Mouse (Mus musculus) lung, embryonic 14.5 days (tissue): ENCODE measurements around the gene Pgm2l1. TPM values are rescaled to one million over a fixed set of nuclear protein-coding genes. Genes with fewer than 3 reads are reported as not detected.

Experiments used
- ATAC-seq: fragments of 200-750 bp; cut with Nextera tagmentation; 2 replicates; pipeline ENCODE4 v1.8.0; 2017; ENCODE audit warnings: mild to moderate bottlenecking, moderate TSS enrichment, moderate library complexity; ENCODE audit not compliant: insufficient read depth
- DNase-seq: peaks from one replicate; pipeline ENCODE4 v3.0.0-alpha.2; 2015
- H3K27ac ChIP-seq: fragments of 300-500 bp; sonication (generic); 2 replicates; pipeline ENCODE4 v1.5.1; 2014; ENCODE audit warnings: low read depth, mild to moderate bottlenecking, moderate library complexity
- H3K27me3 ChIP-seq: fragments of 300-500 bp; sonication (generic); 2 replicates; pipeline ENCODE4 v1.6.1; 2014; ENCODE audit warnings: low read length, control low read depth; ENCODE audit not compliant: insufficient read depth
- H3K36me3 ChIP-seq: fragments of 300-500 bp; sonication (generic); 2 replicates; pipeline ENCODE4 v1.6.1; 2014; ENCODE audit warnings: control low read depth; ENCODE audit not compliant: insufficient read depth
- H3K4me1 ChIP-seq: fragments of 300-500 bp; sonication (generic); 2 replicates; pipeline ENCODE4 v1.6.1; 2014; ENCODE audit warnings: antibody characterized with exemption, control low read depth; ENCODE audit not compliant: insufficient read depth
- H3K4me2 ChIP-seq: fragments of 300-500 bp; sonication (generic); 2 replicates; pipeline ENCODE4 v1.6.1; 2014; ENCODE audit warnings: mild to moderate bottlenecking
- H3K4me3 ChIP-seq: fragments of 300-500 bp; sonication (generic); 2 replicates; pipeline ENCODE4 v1.5.1; 2014; ENCODE audit warnings: low read depth, low read length
- H3K9ac ChIP-seq: fragments of 300-500 bp; sonication (generic); 2 replicates; pipeline ENCODE4 v1.6.1; 2014
- H3K9me3 ChIP-seq: fragments of 300-500 bp; sonication (generic); 2 replicates; pipeline ENCODE4 v1.6.1; 2016; ENCODE audit warnings: low read depth, low read length, control low read depth
- CTCF ChIP-seq: IDR thresholded peaks from 2 replicates; pipeline ENCODE4 v1.5.1; 2016; ENCODE audit warnings: antibody characterized with exemption, low read depth
- WGBS: fragments of 180-500 bp; shearing (Covaris S2); extraction: QIAGEN DNeasy Blood & Tissue Kit; methylation state at CpG from one replicate; pipeline ENCODE4 v1.1.7; 2014; 5-methylcytosine and 5-hydroxymethylcytosine counted together
- polyA plus RNA-seq: library from polyadenylated mRNA; unstranded; fragments of >200 nt; fragmentation: Nextera tagmentation; extraction: Ambion mirVana; gene quantifications from 2 replicates; pipeline ENCODE4 v1.2.1, GENCODE M21; 2014

Pgm2l1 gene
- polyA plus RNA-seq, 1 experiment from 2014 or later = 2.6 TPM

GRCm38 (mm10) chr7:100204871-100205270 is 22.3 kb upstream of the Pgm2l1 start:
- TF ChIP-seq CTCF = no peak
- H3K9me3 ChIP-seq = no peaks in the 10 kb centered on the region
- DNase-seq = no peak
- no peak overlapping the region for H3K27ac ChIP-seq
- no peak overlapping the region for H3K9ac ChIP-seq
- no peak overlapping the region for H3K4me3 ChIP-seq
- WGBS = 72% methylated on average over 6 of the region's 6 CpGs
- no peaks in the 10 kb centered on the region for H3K36me3 ChIP-seq
- ATAC-seq = no peak
- H3K4me2 ChIP-seq = no peak overlapping the region
- H3K4me1 ChIP-seq = no peaks in the 10 kb centered on the region
- no peaks in the 10 kb centered on the region for H3K27me3 ChIP-seq

DNA sequence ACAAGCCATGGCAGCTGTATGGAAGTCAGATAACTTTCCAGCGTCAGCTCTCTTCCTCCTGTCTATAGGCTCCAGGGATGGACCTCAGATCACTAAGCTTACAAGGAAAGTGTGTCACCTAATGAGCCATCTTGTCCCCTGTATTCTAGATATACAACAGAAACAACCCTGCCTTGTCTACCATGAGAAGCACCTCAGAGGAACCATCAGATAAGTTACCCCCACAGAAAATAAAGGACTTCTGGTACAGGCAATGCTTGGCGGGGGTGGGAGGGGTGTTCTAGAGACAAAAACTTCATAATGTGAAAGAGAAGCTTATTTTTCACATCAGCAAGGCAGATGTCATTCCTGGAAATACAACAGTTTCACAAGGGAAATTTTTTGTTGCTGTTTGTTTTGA is 21.1 kb upstream of the Pgm2l1 start:
- no peak overlapping the region for H3K27ac ChIP-seq
- ATAC-seq (no peak), DNase-seq (no peak)
- TF ChIP-seq CTCF = no peak
- no peak overlapping the region for H3K4me2 ChIP-seq
- no peaks in the 10 kb centered on the region for H3K27me3 ChIP-seq
- H3K4me3 ChIP-seq = no peak overlapping the region
- 71% methylated on average over 2 of the region's 2 CpGs for WGBS
- no peaks in the 10 kb centered on the region for H3K36me3 ChIP-seq
- no peak overlapping the region for H3K9ac ChIP-seq
- H3K4me1 ChIP-seq = no peaks in the 10 kb centered on the region
- H3K9me3 ChIP-seq = no peaks in the 10 kb centered on the region

- Histone ChIP-seq H3K9me3 (no peaks in the 10 kb centered on the region), H3K9ac (no peak overlapping the region), H3K36me3 (no peaks in the 10 kb centered on the region), H3K27me3 (no peaks in the 10 kb centered on the region), H3K4me3 (no peak overlapping the region), H3K27ac (no peak overlapping the region), H3K4me1 (no peaks in the 10 kb centered on the region), H3K4me2 (no peak overlapping the region)
- no peak for DNase-seq
- no peak for ATAC-seq
- TF ChIP-seq CTCF = no peak
Observed at GRCm38 (mm10) chr7:100207886-100208285, 19.3 kb upstream of the Pgm2l1 start.

GRCm38 (mm10) chr7:100214310-100214709 is 12.9 kb upstream of the Pgm2l1 start:
- 51% methylated on average over 4 of the region's 4 CpGs for WGBS
- Histone ChIP-seq H3K27ac (no peak overlapping the region), H3K27me3 (no peaks in the 10 kb centered on the region), H3K4me1 (no peaks in the 10 kb centered on the region), H3K4me3 (no peak overlapping the region), H3K9me3 (no peaks in the 10 kb centered on the region), H3K9ac (no peak overlapping the region), H3K4me2 (no peak overlapping the region), H3K36me3 (no peaks in the 10 kb centered on the region)
- ATAC-seq = no peak
- no peak for DNase-seq
- TF ChIP-seq CTCF = no peak

DNA sequence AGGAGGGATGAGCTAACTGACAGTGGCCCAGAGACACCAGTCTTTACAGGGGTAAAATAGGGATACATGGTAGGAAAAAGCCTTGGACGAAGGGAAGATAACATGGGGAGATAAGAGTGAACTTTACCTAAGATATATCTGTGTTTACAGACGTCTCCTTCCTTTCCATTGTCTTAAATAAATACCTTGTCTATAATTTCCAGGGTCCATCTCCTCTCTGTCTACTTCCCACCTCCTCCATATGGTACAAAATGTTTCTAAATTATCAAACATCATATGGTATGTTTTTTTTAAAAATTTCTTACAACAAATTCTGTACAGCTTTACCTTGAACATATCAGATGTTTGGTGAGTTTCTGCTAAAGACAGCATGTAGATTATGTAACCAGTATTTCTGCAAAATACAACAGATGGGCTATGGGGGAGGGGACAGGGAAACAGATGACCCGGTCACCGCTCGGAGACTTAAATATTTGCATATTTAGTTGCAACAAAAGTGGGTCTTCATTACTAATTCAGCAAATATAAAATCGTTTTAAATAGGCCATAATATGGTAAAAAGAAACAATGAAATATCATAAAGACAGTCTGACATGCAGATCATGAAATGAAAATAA is 12.0 kb upstream of the Pgm2l1 start:
- no peak overlapping the region for H3K4me2 ChIP-seq
- no peak for ATAC-seq

DNA sequence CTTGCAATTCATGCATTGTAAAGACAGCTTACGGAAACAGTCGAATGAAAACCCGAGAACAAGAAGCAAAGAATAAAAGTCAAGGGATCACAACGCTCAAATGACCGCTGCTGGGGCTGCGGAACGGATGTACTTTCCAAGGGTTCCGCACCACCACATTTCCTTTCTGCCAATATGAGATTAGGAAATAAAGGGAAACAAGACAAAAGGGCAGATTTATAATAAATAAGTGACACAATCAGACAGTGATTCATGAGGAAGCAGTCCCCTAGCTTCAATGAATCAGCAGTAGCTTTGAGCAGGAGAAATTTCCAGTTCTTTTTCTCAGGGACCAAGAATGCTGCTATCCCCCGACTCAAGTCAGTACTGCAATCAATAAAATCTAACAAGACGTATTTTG is 11.2 kb upstream of the Pgm2l1 start:
- TF ChIP-seq CTCF = no peak
- Histone ChIP-seq H3K36me3 (no peaks in the 10 kb centered on the region), H3K4me1 (no peaks in the 10 kb centered on the region), H3K9ac (no peak overlapping the region), H3K27ac (no peak overlapping the region), H3K27me3 (no peaks in the 10 kb centered on the region), H3K4me3 (no peak overlapping the region), H3K9me3 (no peaks in the 10 kb centered on the region), H3K4me2 (no peak overlapping the region)
- DNase-seq = peak; percentile 29
- 58% methylated on average over 10 of the region's 10 CpGs for WGBS
- no peak for ATAC-seq

More for the DNA sequence above, 12.0 kb upstream of the Pgm2l1 start:
- WGBS = 51% methylated on average over 6 of the region's 6 CpGs
- H3K27me3 ChIP-seq = no peaks in the 10 kb centered on the region
- no peaks in the 10 kb centered on the region for H3K9me3 ChIP-seq
- no peak for DNase-seq
- H3K36me3 ChIP-seq = no peaks in the 10 kb centered on the region
- no peak overlapping the region for H3K4me3 ChIP-seq
- H3K27ac ChIP-seq = no peak overlapping the region
- TF ChIP-seq CTCF = no peak
- H3K9ac ChIP-seq = no peak overlapping the region
- H3K4me1 ChIP-seq = no peaks in the 10 kb centered on the region

- Histone ChIP-seq H3K4me3 (no peak overlapping the region), H3K9ac (no peak overlapping the region), H3K27me3 (no peaks in the 10 kb centered on the region), H3K36me3 (no peaks in the 10 kb centered on the region), H3K4me1 (no peaks in the 10 kb centered on the region), H3K27ac (no peak overlapping the region), H3K9me3 (no peaks in the 10 kb centered on the region), H3K4me2 (no peak overlapping the region)
- ATAC-seq (no peak), DNase-seq (no peak)
- 65% methylated on average over 9 of the region's 9 CpGs for WGBS
- TF ChIP-seq CTCF = no peak
Observed at GRCm38 (mm10) chr7:100216601-100217565, 10.3 kb upstream of the Pgm2l1 start.
